Mouse (Mus musculus) lung, postnatal 0 days (tissue): ENCODE results near the gene Kcnb1.

Source experiments
- CTCF ChIP-seq: IDR thresholded peaks from 2 replicates; pipeline ENCODE4 v1.5.1; 2016; ENCODE audit warnings: antibody characterized with exemption, mild to moderate bottlenecking
- EP300 ChIP-seq: IDR thresholded peaks from 2 replicates; pipeline ENCODE4 v1.6.1; 2016; ENCODE audit warnings: antibody characterized with exemption, mild to moderate bottlenecking, control low read depth

- TF ChIP-seq CTCF: no peak
- no peak for TF ChIP-seq EP300
These were observed 113.6 kb downstream of the Kcnb1 start for GRCm38 (mm10) chr2:167076352-167076751.
